Mouse (Mus musculus) brown adipose tissue, adult 24 weeks (tissue): Measurements from ENCODE around the gene Krtap4-6. TPM values are rescaled to one million over a fixed set of nuclear protein-coding genes. Genes with fewer than 3 reads are reported as not detected.
"Not testable (repeated sequence)": the region's sequence is repeated elsewhere in the genome, so short reads cannot be mapped to it uniquely, and the experiment has no call there.

Source experiments
- H3K27ac ChIP-seq: fragments of 200-500 bp; replicated peaks from 2 replicates; pipeline ENCODE4 v1.5.1; 2012; ENCODE audit warnings: low read depth, mild to moderate bottlenecking, low read length
- H3K4me1 ChIP-seq: fragments of 200-500 bp; 2 replicates; pipeline ENCODE4 v1.6.1; 2012; ENCODE audit warnings: low read length, mixed read lengths; ENCODE audit not compliant: control insufficient read depth, insufficient read depth, insufficient read length
- H3K4me3 ChIP-seq: fragments of 200-500 bp; 2 replicates; pipeline ENCODE4 v1.5.1; 2012; ENCODE audit warnings: low read depth, mild to moderate bottlenecking, low read length, moderate library complexity; ENCODE audit not compliant: insufficient read depth
- polyA plus RNA-seq: library from polyadenylated mRNA; stranded (reverse); fragments of >200 nt; gene quantifications from 2 replicates; pipeline ENCODE4 v1.2.4, GENCODE M21; 2012; ENCODE audit not compliant: missing spikeins, insufficient read depth, insufficient read length

Krtap4-6 gene
- polyA plus RNA-seq = not detected in 2 replicates

DNA sequence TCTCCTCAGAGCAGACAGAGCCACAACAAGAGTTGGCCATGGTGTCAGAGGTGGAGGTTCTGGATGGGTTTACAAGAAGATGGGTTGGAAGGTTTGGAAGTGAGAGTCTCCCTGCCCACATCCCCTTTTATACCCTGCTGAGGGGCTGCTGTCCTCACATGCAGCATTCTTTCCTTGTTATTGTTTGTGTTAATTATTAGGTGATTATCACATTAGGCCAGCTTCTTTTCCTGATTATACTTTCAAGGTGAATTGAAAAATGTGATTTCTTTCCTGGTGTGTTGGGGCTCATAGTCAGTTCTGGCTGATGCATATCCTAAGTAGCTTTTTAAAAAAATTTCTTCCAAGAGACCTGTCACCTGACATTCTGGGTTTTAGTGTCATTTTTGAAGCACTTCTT lies at the start of gene Krtap4-6:
Gene Krtap4-6, minus strand, starts transcription at position 101 of the 400 bp plus-strand sequence.
- H3K4me3 ChIP-seq = no peak within 1 kb of the TSS
- no peak within 1 kb of the TSS for H3K27ac ChIP-seq
- H3K4me1 ChIP-seq = no peaks in the 10 kb centered on the region

- Histone ChIP-seq H3K4me1 (no peaks in the 10 kb centered on the region), H3K27ac (no peak within 1 kb of the TSS), H3K4me3 (no peak within 1 kb of the TSS)
These were observed 24.7 kb upstream of the Krtap4-6 start, which contains the start of gene Gm14190 for GRCm38 (mm10) chr11:99690463-99690862. Gm14190 (minus strand) TSS chr11:99690740.

DNA sequence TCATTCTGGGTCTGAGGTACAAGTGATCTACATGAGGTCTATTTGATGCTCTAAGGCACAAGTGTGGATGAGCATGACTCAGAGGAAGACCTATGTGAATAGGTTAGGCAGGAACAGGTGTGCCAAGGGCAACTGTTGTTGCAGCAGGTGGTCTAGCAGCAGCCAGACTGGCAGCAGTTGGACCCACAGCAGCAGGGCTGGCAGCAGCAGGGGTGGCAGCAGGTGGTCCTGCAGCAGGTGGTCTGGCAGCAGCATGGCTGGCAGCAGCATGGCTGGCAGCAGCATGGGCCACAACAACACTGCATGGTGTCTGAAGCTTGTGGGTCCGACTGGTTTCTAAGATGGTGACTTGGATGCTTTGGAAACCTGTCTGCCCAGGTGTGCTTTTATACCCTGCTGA lies 19.5 kb upstream of the Krtap4-6 start:
- H3K4me3 ChIP-seq, H3K4me1 ChIP-seq, H3K27ac ChIP-seq: not testable (repeated sequence)

- Histone ChIP-seq H3K27ac (no peak overlapping the region), H3K4me3 (no peak overlapping the region), H3K4me1 (no peaks in the 10 kb centered on the region)
These were observed 17.7 kb upstream of the Krtap4-6 start for GRCm38 (mm10) chr11:99683481-99683880.

DNA sequence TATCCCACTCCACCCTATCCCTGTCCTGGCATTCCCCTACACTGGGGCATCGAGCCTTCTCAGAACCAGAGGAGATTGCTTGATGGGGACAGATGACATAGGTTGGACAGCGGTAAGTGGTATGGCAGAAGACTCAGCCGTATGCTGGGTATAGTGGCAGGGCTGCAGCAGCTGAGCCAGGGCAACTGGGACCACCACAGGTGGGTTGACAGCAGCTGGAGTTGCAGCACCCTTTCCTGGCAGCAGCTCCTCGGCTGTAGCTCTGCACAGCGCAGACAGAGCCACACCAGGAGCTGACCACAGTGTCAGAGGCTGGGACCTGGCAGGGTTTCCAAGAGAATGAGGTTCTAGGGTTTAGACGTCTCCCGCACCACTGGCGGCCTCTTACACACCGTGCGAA lies 3.0 kb downstream of the Krtap4-6 start:
- H3K4me3 ChIP-seq = no peak overlapping the region
- H3K4me1 ChIP-seq = no peaks in the 10 kb centered on the region
- no peak overlapping the region for H3K27ac ChIP-seq

DNA sequence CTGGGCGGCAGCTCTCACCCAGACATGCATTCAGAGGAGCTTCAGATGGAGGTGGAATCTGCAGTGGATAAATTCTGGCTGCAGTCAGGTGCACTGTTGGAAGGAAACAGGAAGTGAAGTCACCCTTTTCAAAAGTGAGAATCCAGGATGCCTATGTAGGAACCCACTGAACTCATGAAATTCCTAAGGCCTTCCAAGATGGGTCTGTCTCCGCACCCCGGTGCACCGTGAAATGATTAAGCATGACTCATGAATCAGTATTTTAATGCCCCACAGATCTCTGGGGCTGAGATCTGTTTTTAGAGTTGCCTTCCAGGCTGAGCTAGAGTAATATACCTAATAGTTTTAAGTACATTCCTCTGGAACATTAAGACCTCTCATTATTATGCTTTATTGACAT lies 6.5 kb downstream of the Krtap4-6 start:
- no peak overlapping the region for H3K27ac ChIP-seq
- H3K4me1 ChIP-seq = no peaks in the 10 kb centered on the region
- no peak overlapping the region for H3K4me3 ChIP-seq

DNA sequence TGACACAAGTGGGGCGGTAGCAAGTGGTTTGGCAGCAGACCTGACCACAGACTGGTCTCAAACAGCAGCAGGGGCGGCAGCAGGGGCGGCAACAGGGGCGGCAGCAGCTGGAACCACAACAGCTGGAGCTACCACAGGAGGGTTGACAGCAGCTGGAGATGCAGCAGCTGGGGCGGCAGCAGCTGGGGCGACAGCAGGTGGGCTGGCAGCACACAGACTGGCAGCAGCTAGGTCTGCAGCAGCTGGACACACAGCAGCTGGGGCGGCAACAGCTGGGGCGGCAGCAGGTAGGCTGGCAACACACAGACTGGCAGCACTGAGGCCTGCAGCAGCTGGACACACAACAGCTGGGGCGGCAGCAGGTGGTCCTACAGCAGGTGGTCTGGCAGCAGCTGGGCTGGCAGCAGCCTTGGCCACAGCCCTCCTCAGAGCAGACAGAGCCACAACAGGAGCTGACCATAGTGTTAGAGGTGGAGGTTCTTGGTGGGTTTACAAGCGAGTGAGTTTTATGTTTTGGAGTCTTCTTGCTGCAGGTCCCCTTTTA lies 7.2 kb downstream of the Krtap4-6 start, which contains the start of gene Gm11563:
Gene Gm11563, minus strand, starts transcription at position 494 of the 544 bp plus-strand sequence.
- H3K27ac ChIP-seq, H3K4me1 ChIP-seq, H3K4me3 ChIP-seq: not testable (repeated sequence)

DNA sequence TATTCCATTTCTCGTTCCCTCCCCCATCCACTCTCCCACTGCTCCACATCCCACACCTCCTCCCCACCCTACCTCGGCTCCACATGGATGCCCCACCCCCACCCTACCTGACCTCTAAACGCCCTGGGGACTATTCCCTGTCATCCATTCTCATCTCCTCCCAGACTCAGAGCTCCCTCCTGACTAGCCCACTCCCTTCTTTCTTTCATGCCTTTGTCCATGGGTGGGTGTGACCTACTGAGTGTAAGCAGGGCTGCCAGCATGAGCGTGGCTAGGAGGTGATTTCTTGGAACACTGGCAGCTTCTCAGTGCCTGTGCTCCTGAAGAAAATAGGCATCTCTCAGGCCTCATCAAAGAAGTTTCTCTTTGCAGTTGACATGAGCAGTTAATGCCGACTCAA lies 8.7 kb downstream of the Krtap4-6 start:
- Histone ChIP-seq H3K27ac (no peak overlapping the region), H3K4me3 (no peak overlapping the region), H3K4me1 (no peaks in the 10 kb centered on the region)

DNA sequence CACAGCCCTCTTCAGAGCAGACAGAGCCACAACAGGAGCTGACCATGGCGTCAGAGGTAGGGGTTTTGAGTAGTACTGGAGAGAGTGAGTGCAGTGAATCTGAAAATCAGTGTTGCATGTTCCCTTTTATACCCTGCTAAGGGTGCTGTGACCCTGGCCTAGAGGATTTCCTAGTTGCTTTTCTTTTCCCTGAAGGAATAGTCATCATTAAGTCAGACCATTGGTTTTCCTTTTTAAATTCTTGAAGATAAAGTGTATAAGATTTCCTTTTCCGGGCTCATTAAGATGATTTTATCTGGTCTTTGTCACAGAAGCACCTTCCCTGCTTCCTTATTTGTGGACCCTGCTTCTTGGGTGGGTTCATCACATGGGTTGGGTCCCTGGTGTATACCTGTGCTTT lies 15.6 kb downstream of the Krtap4-6 start, which contains the start of gene Gm11555:
Gene Gm11555, minus strand, starts transcription at position 101 of the 400 bp plus-strand sequence.
- Histone ChIP-seq H3K27ac (no peak within 1 kb of the TSS), H3K4me3 (no peak within 1 kb of the TSS), H3K4me1 (no peaks in the 10 kb centered on the region)

GRCm38 (mm10) chr11:99646444-99646843 lies 19.3 kb downstream of the Krtap4-6 start:
- H3K4me3 ChIP-seq = no peak overlapping the region
- H3K27ac ChIP-seq = no peak overlapping the region
- no peaks in the 10 kb centered on the region for H3K4me1 ChIP-seq

GRCm38 (mm10) chr11:99644351-99644750 lies 21.4 kb downstream of the Krtap4-6 start:
- Histone ChIP-seq H3K4me1 (no peaks in the 10 kb centered on the region), H3K4me3 (no peak overlapping the region), H3K27ac (no peak overlapping the region)

DNA sequence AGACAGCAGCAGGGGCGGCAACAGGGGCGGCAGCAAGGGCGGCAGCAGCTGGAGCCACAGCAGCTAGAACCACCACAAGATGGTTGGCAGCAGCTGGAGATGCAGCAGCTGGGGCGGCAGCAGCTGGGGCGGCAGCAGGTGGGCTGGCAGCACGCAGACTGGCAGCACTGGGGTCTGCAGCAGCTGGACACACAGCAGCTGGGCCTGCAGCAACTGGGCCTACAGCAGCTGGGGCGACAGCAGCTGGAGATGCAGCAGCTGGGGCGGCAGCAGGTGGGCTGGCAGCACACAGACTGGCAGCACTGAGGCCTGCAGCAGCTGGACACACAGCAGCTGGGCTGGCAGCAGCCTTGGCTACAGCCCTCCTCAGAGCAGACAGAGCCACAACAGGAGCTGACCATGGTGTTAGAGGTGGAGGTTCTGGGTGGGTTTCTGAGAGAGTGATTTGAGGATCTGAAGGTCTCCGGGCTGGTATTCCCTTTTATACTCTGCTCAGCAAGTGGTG lies 22.1 kb downstream of the Krtap4-6 start, which contains the start of gene Krtap4-7:
Gene Krtap4-7, minus strand, starts transcription at position 455 of the 505 bp plus-strand sequence.
- H3K27ac ChIP-seq, H3K4me3 ChIP-seq, H3K4me1 ChIP-seq: not testable (repeated sequence)

DNA sequence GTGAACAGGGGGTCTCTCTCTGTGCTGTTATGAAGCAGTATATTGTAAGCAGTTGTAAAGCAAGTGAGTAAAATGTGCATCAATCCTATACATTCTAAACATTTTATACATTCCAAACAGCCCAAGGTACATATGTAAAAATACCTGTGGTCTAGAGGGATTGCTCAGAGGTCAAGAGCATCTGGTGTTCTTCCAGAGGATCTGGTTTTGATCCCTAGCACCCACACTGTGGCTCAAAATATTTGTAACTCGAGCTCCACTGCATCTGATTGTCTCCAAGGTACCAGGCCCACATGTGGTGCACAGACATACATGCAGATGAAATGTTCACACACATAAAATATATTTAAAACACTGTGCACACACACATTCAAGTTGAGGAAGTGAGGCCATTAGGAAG lies 24.8 kb downstream of the Krtap4-6 start:
- Histone ChIP-seq H3K4me1 (no peaks in the 10 kb centered on the region), H3K4me3 (no peak overlapping the region), H3K27ac (no peak overlapping the region)

GRCm38 (mm10) chr11:99637086-99637485 lies 28.7 kb downstream of the Krtap4-6 start:
- no peaks in the 10 kb centered on the region for H3K4me1 ChIP-seq
- H3K27ac ChIP-seq = no peak overlapping the region
- H3K4me3 ChIP-seq = no peak overlapping the region

GRCm38 (mm10) chr11:99634653-99635134 lies 31.1 kb downstream of the Krtap4-6 start, which contains the start of gene Krtap4-2:
Krtap4-2 (minus strand) TSS chr11:99635084.
- Histone ChIP-seq H3K4me3 (no peak within 1 kb of the TSS), H3K27ac (no peak within 1 kb of the TSS), H3K4me1 (no peaks in the 10 kb centered on the region)

DNA sequence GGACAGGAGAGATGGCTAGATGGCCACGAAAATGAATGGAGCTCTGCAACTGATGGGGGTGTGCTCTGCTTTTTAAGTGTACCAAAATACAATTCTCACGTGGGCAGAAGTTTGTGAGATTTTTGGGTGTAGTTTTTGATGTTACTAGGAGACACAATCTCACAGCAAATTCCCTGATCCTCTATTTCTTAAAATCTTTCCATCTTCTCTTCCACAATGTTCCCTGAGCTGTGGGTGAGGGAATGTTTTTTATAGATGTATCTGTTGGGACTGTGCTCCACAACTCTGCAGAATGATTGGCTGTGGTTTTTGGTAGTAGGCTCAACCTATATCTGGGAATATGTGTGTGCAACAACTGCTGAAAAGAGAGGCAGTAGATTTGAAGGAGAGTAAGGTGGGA lies 32.5 kb downstream of the Krtap4-6 start:
- Histone ChIP-seq H3K4me3 (no peak overlapping the region), H3K27ac (no peak overlapping the region)

More for the DNA sequence above, 32.5 kb downstream of the Krtap4-6 start:
- H3K4me1 ChIP-seq = no peaks in the 10 kb centered on the region
